8 mouse cellular contexts compared by ENCODE assay signal in the genomic region with DNA sequence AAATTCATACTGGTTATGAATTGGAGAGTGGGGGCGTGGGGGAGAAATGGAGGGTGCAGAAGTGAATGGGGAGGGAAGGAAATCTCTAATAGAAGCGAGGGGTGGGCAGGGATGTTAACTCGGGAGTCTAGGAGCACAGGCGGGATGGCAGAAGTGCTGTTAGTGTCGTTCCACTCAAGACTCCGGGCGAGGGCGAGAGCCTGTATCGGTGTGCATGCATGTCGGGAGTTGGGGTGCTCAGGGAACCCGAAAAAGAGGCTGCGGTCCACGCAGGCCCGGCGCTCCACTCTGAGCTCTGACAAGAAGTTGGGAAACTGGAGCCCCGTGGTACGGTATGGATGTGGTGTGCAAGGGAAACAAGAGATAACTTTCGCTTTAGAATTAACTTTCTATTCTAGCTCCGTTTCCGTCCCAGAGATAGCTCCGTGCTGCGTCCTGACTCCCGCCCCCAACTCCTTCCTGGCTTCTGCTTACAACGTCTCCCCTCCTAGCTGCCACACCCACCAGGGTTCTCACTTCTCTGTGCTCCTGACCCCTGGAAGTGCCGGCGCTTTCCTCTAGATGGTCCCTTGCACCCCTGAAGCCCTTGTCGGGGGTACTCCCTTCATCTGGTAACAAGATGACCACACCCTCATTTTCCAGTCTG. TPM values are rescaled to one million over a fixed set of nuclear protein-coding genes. Genes with fewer than 3 reads are reported as not detected.
DNase-seq lines count a peak whose midpoint lies in the region; ATAC-seq and TF ChIP-seq lines count a peak whose summit lies in the region.

No protein-coding gene starts in this region.

- no peak overlapping the region for H3K4me3 ChIP-seq in C2C12 (ENCODE audit: insufficient read depth, poor library complexity, severe bottlenecking)
- H3K4me3 ChIP-seq in forebrain, embryonic 13.5 days = peak overlapping the region; percentile 37
- H3K4me3 ChIP-seq in liver, embryonic 11.5 days (ENCODE audit: low read depth, low read length) = peak overlapping the region; percentile 35
- peak overlapping the region; percentile 40 for H3K4me3 ChIP-seq in stomach, embryonic 15.5 days (replicated peaks)

- no peaks in the 10 kb centered on the region for H3K79me2 ChIP-seq in C2C12 (ENCODE audit: control insufficient read depth, insufficient read depth)

- no peak for TF ChIP-seq CTCF in C2C12 (IDR thresholded peaks at IDR 0.05; ENCODE audit: control insufficient read depth, insufficient read depth, insufficient read length)

- ATAC-seq in forebrain, embryonic 13.5 days = no peak
- ATAC-seq in liver, embryonic 11.5 days (replicated peaks; ENCODE audit: low FRiP score) = no peak
- no peak for ATAC-seq in stomach, embryonic 15.5 days (ENCODE audit: insufficient read depth, low FRiP score, low read depth)

- no peaks in the 10 kb centered on the region for H3K79me3 ChIP-seq in C2C12 (ENCODE audit: low read depth)

- under 1% methylated on average over 27 of the region's 27 CpGs for WGBS in forebrain, embryonic 13.5 days
- WGBS in liver, embryonic 11.5 days = under 1% methylated on average over 27 of the region's 27 CpGs
- under 1% methylated on average over 27 of the region's 27 CpGs for WGBS in stomach, embryonic 15.5 days

- no peaks in the 10 kb centered on the region for H3K36me3 ChIP-seq in C2C12 (ENCODE audit: control insufficient read depth, insufficient read depth)
- H3K36me3 ChIP-seq in forebrain, embryonic 13.5 days (ENCODE audit: poor library complexity, severe bottlenecking) = no peaks in the 10 kb centered on the region
- no peaks in the 10 kb centered on the region for H3K36me3 ChIP-seq in liver, embryonic 11.5 days (ENCODE audit: control insufficient read depth, insufficient read depth, low read length)
- no peaks in the 10 kb centered on the region for H3K36me3 ChIP-seq in stomach, embryonic 15.5 days

- peak overlapping the region; percentile 97 for H3K4me2 ChIP-seq in forebrain, embryonic 13.5 days
- H3K4me2 ChIP-seq in liver, embryonic 11.5 days = peak overlapping the region; percentile 50
- peak overlapping the region; percentile 70 for H3K4me2 ChIP-seq in stomach, embryonic 15.5 days

- no peak overlapping the region for H3K27ac ChIP-seq in forebrain, embryonic 13.5 days
- no peak overlapping the region for H3K27ac ChIP-seq in liver, embryonic 11.5 days (ENCODE audit: low read depth, low read length)
- H3K27ac ChIP-seq in stomach, embryonic 15.5 days = no peak overlapping the region

- DNase-seq in embryo, embryonic 10 days (ENCODE audit: low spot score) = peak; percentile 20
- DNase-seq in embryo, embryonic 10.5 days (ENCODE audit: low spot score) = no peak
- no peak for DNase-seq in liver, embryonic 11.5 days (ENCODE audit: low spot score)
- DNase-seq in cerebellum, postnatal 4 days (ENCODE audit: low spot score in 2 of 2) = no peak
- DNase-seq in layer of hippocampus, postnatal 14 days (ENCODE audit: low spot score in 2 of 2) = no peak

- peaks cover 34% of the 10 kb centered on the region for H3K4me1 ChIP-seq in forebrain, embryonic 13.5 days
- peaks cover 3% of the 10 kb centered on the region for H3K4me1 ChIP-seq in liver, embryonic 11.5 days (replicated peaks; ENCODE audit: control insufficient read depth, insufficient read depth, low read length)
- H3K4me1 ChIP-seq in stomach, embryonic 15.5 days = peaks cover 33% of the 10 kb centered on the region

- H3K9me3 ChIP-seq in forebrain, embryonic 13.5 days (replicated peaks) = peaks cover 4% of the 10 kb centered on the region; the same call in 1 of the 2 replicates
- 0 out of 2 replicates have a peak, but pooled peaks cover 4% of the 10 kb centered on the region for H3K9me3 ChIP-seq in liver, embryonic 11.5 days (ENCODE audit: control insufficient read depth, low read length)
- H3K9me3 ChIP-seq in stomach, embryonic 15.5 days = no peaks in the 10 kb centered on the region; the same call in 1 of the 2 replicates

- peak overlapping the region; percentile 12 for H3ac ChIP-seq in C2C12 (ENCODE audit: control insufficient read depth, insufficient read length, low read depth)

- 0 out of 2 replicates have a peak overlapping the region, but pooled peaks have one; percentile 40 for H3K9ac ChIP-seq in forebrain, embryonic 13.5 days
- no peak overlapping the region for H3K9ac ChIP-seq in liver, embryonic 11.5 days (ENCODE audit: low read depth, low read length)
- no peak overlapping the region for H3K9ac ChIP-seq in stomach, embryonic 15.5 days

- peaks cover 67% of the 10 kb centered on the region for H3K27me3 ChIP-seq in C2C12 (ENCODE audit: control insufficient read depth, insufficient read depth, insufficient read length)
- H3K27me3 ChIP-seq in forebrain, embryonic 13.5 days = peaks cover 86% of the 10 kb centered on the region
- H3K27me3 ChIP-seq in liver, embryonic 11.5 days (replicated peaks; ENCODE audit: control insufficient read depth, insufficient read depth, low read length) = peaks cover 82% of the 10 kb centered on the region
- peaks cover 69% of the 10 kb centered on the region for H3K27me3 ChIP-seq in stomach, embryonic 15.5 days (replicated peaks)

TF ChIP-seq in C2C12, 6 proteins besides CTCF, POLR2A, EP300 and RAD21:
- TF ChIP-seq FOSL1 (IDR thresholded peaks at IDR 0.05; ENCODE audit: insufficient read depth, low read length, poor library complexity, severe bottlenecking) (no peak), USF1 (IDR thresholded peaks at IDR 0.05; ENCODE audit: low read depth) (no peak), MAX (IDR thresholded peaks at IDR 0.05) (no peak), MYOD1 (IDR thresholded peaks at IDR 0.05; ENCODE audit: control insufficient read depth, insufficient read length, low read depth) (no peak)

RNA-seq across cellular contexts. Expression of a gene that starts 7.8 kb away (rescaled TPM):
- polyA plus RNA-seq in C2C12 (2012; fragmentation: generic; extraction: Trizol) = not detected
- polyA plus RNA-seq in forebrain, embryonic 13.5 days (2015; fragmentation: Nextera tagmentation; extraction: Ambion mirVana) = 0.62 and 0.91 TPM in 2 replicates
- polyA plus RNA-seq in liver, embryonic 11.5 days (2014; fragmentation: Nextera tagmentation; extraction: Ambion mirVana) = 0.05 TPM in 1 of 2 replicates, not detected in the other
- 0.48 and 0.68 TPM in 2 replicates for polyA plus RNA-seq in stomach, embryonic 15.5 days (2015; fragmentation: Nextera tagmentation; extraction: Ambion mirVana)
- total RNA-seq in layer of hippocampus, postnatal 14 days (2021) = 10 to 100 TPM; 35.7 to 36.7 TPM

RNA-seq across cellular contexts. Expression of a gene that starts 16.9 kb away (rescaled TPM):
- polyA plus RNA-seq in C2C12 (2012; fragmentation: generic; extraction: Trizol) = 72.5 TPM
- polyA plus RNA-seq in forebrain, embryonic 13.5 days (2015; fragmentation: Nextera tagmentation; extraction: Ambion mirVana) = 23.5 and 24.6 TPM in 2 replicates
- polyA plus RNA-seq in liver, embryonic 11.5 days (2014; fragmentation: Nextera tagmentation; extraction: Ambion mirVana) = 17.0 and 18.4 TPM in 2 replicates
- 23.6 and 24.0 TPM in 2 replicates for polyA plus RNA-seq in stomach, embryonic 15.5 days (2015; fragmentation: Nextera tagmentation; extraction: Ambion mirVana)
- 10 to 100 TPM; 40.4 to 41.7 TPM for total RNA-seq in layer of hippocampus, postnatal 14 days (2021)
